Mouse (Mus musculus) CH12.LX (cell line): Measurements from ENCODE around the gene Zmynd8.

Experiments
- BHLHE40 ChIP-seq: IDR thresholded peaks from 2 replicates; pipeline ENCODE4 v1.6.1; 2011; ENCODE audit warnings: mild to moderate bottlenecking, low read depth, low read length, improper control_type of control experiment
- CTCF ChIP-seq, 2 experiments: IDR thresholded peaks in 1 of 2; conservative IDR thresholded peaks in 1 of 2; 2 replicates each; pipeline ENCODE4 v1.5.1; 2011 to 2012; ENCODE audit warnings: low read depth in 2 of 2, low read length in 2 of 2, improper control_type of control experiment in 1 of 2, inconsistent platforms in 1 of 2, mild to moderate bottlenecking in 1 of 2, moderate library complexity in 1 of 2
- E2F4 ChIP-seq: IDR thresholded peaks from 2 replicates; pipeline ENCODE4 v1.6.1; 2011; ENCODE audit warnings: low read depth, low read length, improper control_type of control experiment; ENCODE audit not compliant: insufficient replicate concordance
- MAX ChIP-seq: IDR thresholded peaks from 2 replicates; pipeline ENCODE4 v1.6.1; 2011; ENCODE audit warnings: low read length, improper control_type of control experiment
- NELFE ChIP-seq: IDR thresholded peaks from 2 replicates; pipeline ENCODE4 v1.6.1; 2011; ENCODE audit warnings: low read depth, low read length, improper control_type of control experiment
- POLR2A ChIP-seq: IDR thresholded peaks from 2 replicates; pipeline ENCODE4 v1.6.1; 2011; ENCODE audit warnings: low read depth, mild to moderate bottlenecking, improper control_type of control experiment, low read length
- SMC3 ChIP-seq: IDR thresholded peaks from 2 replicates; pipeline ENCODE4 v1.6.1; 2011; ENCODE audit warnings: low read depth, low read length, improper control_type of control experiment
- TCF12 ChIP-seq: IDR thresholded peaks from 2 replicates; pipeline ENCODE4 v1.6.1; 2014; ENCODE audit warnings: low read depth, mild to moderate bottlenecking, inconsistent platforms, low read length, improper control_type of control experiment
- USF1 ChIP-seq: IDR thresholded peaks from 2 replicates; pipeline ENCODE4 v1.6.1; 2014; ENCODE audit warnings: low read depth, mild to moderate bottlenecking, inconsistent platforms, low read length, improper control_type of control experiment
- USF2 ChIP-seq: conservative IDR thresholded peaks from 2 replicates; pipeline ENCODE4 v1.6.1; 2011; ENCODE audit warnings: low read depth, low read length, improper control_type of control experiment
- ZNF384 ChIP-seq: IDR thresholded peaks from 2 replicates; pipeline ENCODE4 v1.6.1; 2012; ENCODE audit warnings: low read depth, low read length, improper control_type of control experiment, inconsistent platforms

- TF ChIP-seq POLR2A (no peak), BHLHE40 (no peak), CTCF (conservative IDR thresholded peaks at IDR 0.05 in 1 of 2, IDR thresholded peaks at IDR 0.05 in 1 of 2; ENCODE audit: low read depth in 2 of 2, low read length in 2 of 2) (no peak), USF1 (no peak), MAX (no peak), USF2 (no peak), TCF12 (no peak), ZNF384 (no peak), SMC3 (no peak), E2F4 (no peak), NELFE (no peak)
These were observed 30.2 kb downstream of the Zmynd8 start for GRCm38 (mm10) chr2:165868522-165869175.
